Mouse (Mus musculus): ENCODE results near the gene Eipr1. TPM values are rescaled to one million over a fixed set of nuclear protein-coding genes. Genes with fewer than 3 reads are reported as not detected.

The Eipr1 gene
- polyA plus RNA-seq, 1 experiment, result 28.5 TPM

GRCm38 (mm10) chr12:28734271-28734670, 17.3 kb upstream of the Eipr1 start:
- WGBS, result 97% methylated on average over 1 of the region's 1 CpGs
- Histone ChIP-seq H3K27ac (ENCODE audit: insufficient read depth, low read length) (no peak overlapping the region), H3K4me1 (ENCODE audit: control insufficient read depth, insufficient read depth, insufficient read length) (no peaks in the 10 kb centered on the region), H3K4me3 (ENCODE audit: extremely low read depth, insufficient read depth, insufficient read length) (no peak overlapping the region), H3K27me3 (ENCODE audit: control insufficient read depth, insufficient read depth, low read length) (no peaks in the 10 kb centered on the region), H3K36me3 (ENCODE audit: control insufficient read depth, insufficient read depth, low read length) (peaks cover 23% of the 10 kb centered on the region)
- no peak for DNase-seq (ENCODE audit: low read depth in 1 of 2, low spot score in 2 of 2)
- TF ChIP-seq CTCF (IDR thresholded peaks at IDR 0.05; ENCODE audit: extremely low read depth, insufficient read depth, insufficient read length, insufficient replicate concordance) (no peak), POLR2A (IDR thresholded peaks at IDR 0.05; ENCODE audit: low read depth, low read length) (no peak)

DNA sequence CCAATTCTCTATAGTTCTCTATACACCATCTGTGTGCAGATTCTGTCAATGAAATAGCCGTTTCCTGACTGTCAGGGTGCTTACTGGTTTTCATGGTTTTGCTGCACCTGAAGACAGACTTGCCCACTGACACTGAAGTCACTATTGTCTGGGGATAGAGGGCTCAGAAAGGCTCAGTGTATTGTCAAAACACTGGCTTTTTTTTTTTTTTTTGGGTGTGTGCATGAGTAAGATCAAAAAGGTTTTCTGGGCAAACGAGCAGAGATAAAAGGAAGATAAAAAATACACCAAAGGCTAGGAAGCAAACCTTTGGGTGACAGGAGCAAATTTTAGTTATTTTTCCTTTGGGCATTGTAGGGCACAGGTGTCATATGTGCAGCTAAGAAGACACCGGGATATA, 16.3 kb upstream of the Eipr1 start:
- no peak for TF ChIP-seq CTCF (IDR thresholded peaks at IDR 0.05; ENCODE audit: extremely low read depth, insufficient read depth, insufficient read length, insufficient replicate concordance)
- no peak for DNase-seq (ENCODE audit: low read depth in 1 of 2, low spot score in 2 of 2)
- Histone ChIP-seq H3K36me3 (ENCODE audit: control insufficient read depth, insufficient read depth, low read length) (peaks cover 23% of the 10 kb centered on the region), H3K4me1 (ENCODE audit: control insufficient read depth, insufficient read depth, insufficient read length) (no peaks in the 10 kb centered on the region), H3K4me3 (ENCODE audit: extremely low read depth, insufficient read depth, insufficient read length) (no peak overlapping the region), H3K27ac (ENCODE audit: insufficient read depth, low read length) (no peak overlapping the region), H3K27me3 (ENCODE audit: control insufficient read depth, insufficient read depth, low read length) (no peaks in the 10 kb centered on the region)
- 78% methylated on average over 3 of the region's 3 CpGs for WGBS

DNA sequence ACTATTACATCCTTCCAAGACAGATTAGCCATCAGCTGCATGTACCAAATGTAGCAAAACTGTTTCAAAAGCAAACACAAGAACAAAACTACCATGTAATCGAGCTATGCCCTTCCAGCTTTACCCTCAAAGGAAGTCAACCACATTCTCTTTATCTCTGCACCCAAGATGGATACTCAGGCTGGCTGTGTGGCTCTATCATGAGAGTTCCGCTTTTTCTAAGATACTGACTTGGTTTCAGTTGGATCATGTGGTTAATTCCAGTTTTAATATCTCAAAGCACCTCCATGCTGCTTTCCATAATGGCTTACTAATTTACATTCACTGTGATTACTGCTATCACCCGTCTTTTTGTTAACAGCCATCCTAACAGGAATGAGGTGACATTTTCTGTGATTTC, 8.3 kb upstream of the Eipr1 start:
- Histone ChIP-seq H3K4me1 (ENCODE audit: control insufficient read depth, insufficient read depth, insufficient read length) (peaks cover 2% of the 10 kb centered on the region), H3K27ac (ENCODE audit: insufficient read depth, low read length) (no peak overlapping the region), H3K27me3 (ENCODE audit: control insufficient read depth, insufficient read depth, low read length) (no peaks in the 10 kb centered on the region), H3K36me3 (ENCODE audit: control insufficient read depth, insufficient read depth, low read length) (peaks cover 19% of the 10 kb centered on the region), H3K4me3 (ENCODE audit: extremely low read depth, insufficient read depth, insufficient read length) (no peak overlapping the region)
- no peak for DNase-seq (ENCODE audit: low read depth in 1 of 2, low spot score in 2 of 2)
- TF ChIP-seq POLR2A (IDR thresholded peaks at IDR 0.05; ENCODE audit: low read depth, low read length), result no peak
- no peak for TF ChIP-seq CTCF (IDR thresholded peaks at IDR 0.05; ENCODE audit: extremely low read depth, insufficient read depth, insufficient read length, insufficient replicate concordance)
- WGBS, result 71% methylated on average over 3 of the region's 3 CpGs

DNA sequence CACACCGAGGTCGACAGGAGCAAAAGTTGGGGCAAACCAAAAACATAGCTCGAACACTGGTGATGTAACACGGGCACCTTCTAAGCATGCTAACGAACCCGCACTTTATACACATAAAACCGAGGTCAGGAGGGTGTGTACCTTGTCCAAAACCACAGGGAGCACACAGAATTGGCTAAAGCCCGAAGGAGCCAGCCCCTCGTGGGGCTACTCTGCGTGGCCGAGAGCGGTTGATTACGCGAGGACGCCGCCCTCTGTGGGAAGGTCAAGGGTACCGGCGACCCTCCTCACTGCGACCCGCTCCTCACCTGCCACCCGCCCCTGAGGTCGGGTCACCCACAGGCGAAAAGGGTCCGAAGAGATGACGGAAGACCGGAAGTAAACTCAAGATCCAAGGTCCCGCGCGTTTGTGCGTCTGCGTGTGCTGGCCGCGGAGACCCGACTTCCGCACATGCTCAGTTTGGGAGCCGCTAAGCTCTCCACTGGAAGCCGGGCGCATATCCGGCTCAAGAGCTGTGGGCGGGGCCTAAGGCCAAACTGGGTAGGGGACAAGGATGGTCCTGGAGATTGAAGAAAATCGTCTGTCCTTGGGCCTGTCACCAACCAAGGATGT, 1.5 kb upstream of the Eipr1 start, which contains the start of gene Trappc12:
Gene Trappc12, minus strand, starts transcription at position 452 of the 613 bp plus-strand sequence.
- DNase-seq (ENCODE audit: low read depth in 1 of 2, low spot score in 2 of 2), result peak; percentile 80 to 89
- Histone ChIP-seq H3K27ac (ENCODE audit: insufficient read depth, low read length) (peak within 1 kb of the TSS; percentile 34), H3K27me3 (ENCODE audit: control insufficient read depth, insufficient read depth, low read length) (no peaks in the 10 kb centered on the region), H3K4me3 (ENCODE audit: extremely low read depth, insufficient read depth, insufficient read length) (peak within 1 kb of the TSS; percentile 76), H3K4me1 (ENCODE audit: control insufficient read depth, insufficient read depth, insufficient read length) (peaks cover 5% of the 10 kb centered on the region; the same call in 1 of the 2 replicates), H3K36me3 (ENCODE audit: control insufficient read depth, insufficient read depth, low read length) (peaks cover 12% of the 10 kb centered on the region)
- WGBS, result under 1% methylated on average over 41 of the region's 41 CpGs
- TF ChIP-seq CTCF (IDR thresholded peaks at IDR 0.05; ENCODE audit: extremely low read depth, insufficient read depth, insufficient read length, insufficient replicate concordance) (no peak), POLR2A (IDR thresholded peaks at IDR 0.05; ENCODE audit: low read depth, low read length) (peak; percentile 9; the same call in 1 of the 2 replicates)

DNA sequence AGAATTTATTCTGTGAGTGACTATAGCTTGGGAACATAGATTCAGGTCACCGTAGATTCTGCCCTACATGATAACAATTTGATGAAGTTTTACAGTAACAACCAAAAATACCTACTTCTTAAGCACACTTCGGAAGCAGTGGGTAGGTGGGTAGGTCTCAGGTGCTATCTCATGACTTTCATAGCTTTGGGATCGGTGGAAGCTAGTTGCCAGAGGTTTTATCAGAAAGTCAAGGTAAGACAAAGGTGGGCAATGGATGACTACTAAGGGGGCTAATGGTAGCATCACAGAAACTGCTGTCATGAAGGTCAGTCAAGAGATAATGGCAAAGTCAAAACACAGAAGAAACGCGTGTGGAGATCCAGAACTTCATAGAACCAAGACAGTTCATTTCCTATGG, 727 bp upstream of the Eipr1 start:
- DNase-seq (ENCODE audit: low read depth in 1 of 2, low spot score in 2 of 2), result no peak

DNA sequence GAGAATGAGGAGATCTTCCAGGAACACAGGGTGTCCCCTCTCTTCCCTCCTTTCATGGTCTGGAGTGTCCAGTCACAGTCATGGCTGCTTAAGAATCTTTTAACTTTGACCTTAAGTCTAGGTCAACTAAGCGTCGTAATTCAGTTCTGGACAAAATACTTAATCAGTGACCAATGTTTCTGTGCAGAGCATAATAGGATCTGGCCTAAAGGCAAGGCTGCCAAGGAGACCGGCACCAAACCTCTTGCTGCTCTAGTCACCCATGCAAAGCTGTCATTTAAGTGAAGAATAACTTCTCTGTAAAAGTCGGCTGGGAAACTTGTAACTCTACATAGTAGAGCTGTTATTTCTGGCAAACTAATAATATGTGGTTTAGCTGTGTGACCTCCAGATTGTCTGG, 4.4 kb downstream of the Eipr1 start:
- 90% methylated on average over 4 of the region's 4 CpGs for WGBS
- Histone ChIP-seq H3K36me3 (ENCODE audit: control insufficient read depth, insufficient read depth, low read length) (no peaks in the 10 kb centered on the region), H3K4me1 (ENCODE audit: control insufficient read depth, insufficient read depth, insufficient read length) (peaks cover 5% of the 10 kb centered on the region; the same call in 1 of the 2 replicates), H3K27ac (ENCODE audit: insufficient read depth, low read length) (no peak overlapping the region), H3K27me3 (ENCODE audit: control insufficient read depth, insufficient read depth, low read length) (no peaks in the 10 kb centered on the region), H3K4me3 (ENCODE audit: extremely low read depth, insufficient read depth, insufficient read length) (no peak overlapping the region)
- DNase-seq (ENCODE audit: low read depth in 1 of 2, low spot score in 2 of 2), result no peak
- TF ChIP-seq CTCF (IDR thresholded peaks at IDR 0.05; ENCODE audit: extremely low read depth, insufficient read depth, insufficient read length, insufficient replicate concordance) (no peak), POLR2A (IDR thresholded peaks at IDR 0.05; ENCODE audit: low read depth, low read length) (no peak)

More for the DNA sequence above, 727 bp upstream of the Eipr1 start:
- 96% methylated on average over 5 of the region's 5 CpGs for WGBS
- Histone ChIP-seq H3K4me1 (ENCODE audit: control insufficient read depth, insufficient read depth, insufficient read length) (peaks cover 5% of the 10 kb centered on the region; the same call in 1 of the 2 replicates), H3K27ac (ENCODE audit: insufficient read depth, low read length) (no peak overlapping the region), H3K4me3 (ENCODE audit: extremely low read depth, insufficient read depth, insufficient read length) (no peak overlapping the region), H3K27me3 (ENCODE audit: control insufficient read depth, insufficient read depth, low read length) (no peaks in the 10 kb centered on the region), H3K36me3 (ENCODE audit: control insufficient read depth, insufficient read depth, low read length) (peaks cover 10% of the 10 kb centered on the region)
- TF ChIP-seq POLR2A (IDR thresholded peaks at IDR 0.05; ENCODE audit: low read depth, low read length), result no peak
- TF ChIP-seq CTCF (IDR thresholded peaks at IDR 0.05; ENCODE audit: extremely low read depth, insufficient read depth, insufficient read length, insufficient replicate concordance), result no peak

GRCm38 (mm10) chr12:28769953-28770352, 18.4 kb downstream of the Eipr1 start:
- Histone ChIP-seq H3K36me3 (ENCODE audit: control insufficient read depth, insufficient read depth, low read length) (peaks cover 3% of the 10 kb centered on the region; the same call in 1 of the 2 replicates), H3K27ac (ENCODE audit: insufficient read depth, low read length) (no peak overlapping the region), H3K4me1 (ENCODE audit: control insufficient read depth, insufficient read depth, insufficient read length) (no peaks in the 10 kb centered on the region), H3K27me3 (ENCODE audit: control insufficient read depth, insufficient read depth, low read length) (no peaks in the 10 kb centered on the region), H3K4me3 (ENCODE audit: extremely low read depth, insufficient read depth, insufficient read length) (no peak overlapping the region)
- WGBS, result 93% methylated on average over 7 of the region's 7 CpGs
- DNase-seq (ENCODE audit: low read depth in 1 of 2, low spot score in 2 of 2), result no peak
- TF ChIP-seq POLR2A (IDR thresholded peaks at IDR 0.05; ENCODE audit: low read depth, low read length) (no peak), CTCF (IDR thresholded peaks at IDR 0.05; ENCODE audit: extremely low read depth, insufficient read depth, insufficient read length, insufficient replicate concordance) (no peak)
